In genomic region chr5:119097576-119098193, GRCm38 (mm10) we compare ENCODE assay signal across 8 mouse cellular contexts.
DNase-seq lines count a peak whose midpoint lies in the region; ATAC-seq and TF ChIP-seq lines count a peak whose summit lies in the region.

No protein-coding gene starts in this region.

- H3K4me3 ChIP-seq in heart, embryonic 12.5 days, result no peak overlapping the region
- H3K4me3 ChIP-seq in heart, adult 2 months, result no peak overlapping the region
- H3K4me3 ChIP-seq in hindbrain, embryonic 10.5 days, result peak overlapping the region; percentile 42
- H3K4me3 ChIP-seq in midbrain, embryonic 13.5 days (replicated peaks), result peak overlapping the region; percentile 22

- H3K27me3 ChIP-seq in heart, embryonic 12.5 days (replicated peaks), result peaks cover 38% of the 10 kb centered on the region
- no peaks in the 10 kb centered on the region for H3K27me3 ChIP-seq in heart, adult 2 months (ENCODE audit: control insufficient read depth, insufficient read depth, low read length)
- H3K27me3 ChIP-seq in hindbrain, embryonic 10.5 days (ENCODE audit: insufficient read depth, poor library complexity, severe bottlenecking), result peaks cover 46% of the 10 kb centered on the region
- 0 out of 2 replicates have a peak, but pooled peaks cover 11% of the 10 kb centered on the region for H3K27me3 ChIP-seq in midbrain, embryonic 13.5 days

- H3K4me1 ChIP-seq in heart, embryonic 12.5 days (replicated peaks), result no peaks in the 10 kb centered on the region
- H3K4me1 ChIP-seq in heart, adult 2 months (ENCODE audit: control insufficient read depth, insufficient read depth, low read length), result 0 out of 2 replicates have a peak, but pooled peaks cover 1% of the 10 kb centered on the region
- H3K4me1 ChIP-seq in hindbrain, embryonic 10.5 days (replicated peaks), result peaks cover 22% of the 10 kb centered on the region
- peaks cover 5% of the 10 kb centered on the region; the same call in 1 of the 2 replicates for H3K4me1 ChIP-seq in midbrain, embryonic 13.5 days (replicated peaks)

- H3K4me2 ChIP-seq in heart, embryonic 12.5 days, result peak overlapping the region; percentile 47
- H3K4me2 ChIP-seq in midbrain, embryonic 13.5 days (replicated peaks), result peak overlapping the region; percentile 52

- TF ChIP-seq POLR2A in heart, adult 2 months (IDR thresholded peaks at IDR 0.05; ENCODE audit: insufficient read depth, low read depth, low read length), result no peak

- ATAC-seq in heart, embryonic 12.5 days (ENCODE audit: insufficient number of reproducible peaks, low FRiP score), result no peak
- ATAC-seq in midbrain, embryonic 13.5 days, result peak; percentile 70; the same call in 1 of the 2 replicates

- H3K9ac ChIP-seq in heart, embryonic 12.5 days, result no peak overlapping the region
- H3K9ac ChIP-seq in heart, adult 2 months (ENCODE audit: low read depth, low read length), result no peak overlapping the region
- H3K9ac ChIP-seq in midbrain, embryonic 13.5 days (replicated peaks), result peak overlapping the region; percentile 46

- TF ChIP-seq CTCF in heart, adult 2 months (IDR thresholded peaks at IDR 0.05), result no peak

- no peaks in the 10 kb centered on the region for H3K9me3 ChIP-seq in heart, embryonic 12.5 days (replicated peaks)
- no peaks in the 10 kb centered on the region for H3K9me3 ChIP-seq in hindbrain, embryonic 10.5 days
- no peaks in the 10 kb centered on the region for H3K9me3 ChIP-seq in midbrain, embryonic 13.5 days

- DNase-seq in heart, adult 2 months, result no peak
- peak; percentile 69 for DNase-seq in ZHBTc4 (ENCODE audit: low read depth, low spot score)
- DNase-seq in hindbrain, embryonic 10.5 days (ENCODE audit: low spot score), result peak; percentile 21
- no peak for DNase-seq in gastrocnemius, postnatal 4 days (ENCODE audit: low spot score in 2 of 2)
- no peak for DNase-seq in Muller cell, postnatal 12 days (ENCODE audit: inconsistent ontology term)
- DNase-seq in layer of hippocampus, postnatal 25 days (ENCODE audit: extremely low spot score in 1 of 2, low spot score in 1 of 2), result no peak

- no peaks in the 10 kb centered on the region for H3K79me2 ChIP-seq in heart, adult 2 months (replicated peaks; ENCODE audit: control insufficient read depth, insufficient read depth, low read length)

- no peaks in the 10 kb centered on the region for H3K36me3 ChIP-seq in heart, embryonic 12.5 days
- H3K36me3 ChIP-seq in heart, adult 2 months (ENCODE audit: control insufficient read depth, insufficient read depth, low read length), result no peaks in the 10 kb centered on the region
- H3K36me3 ChIP-seq in hindbrain, embryonic 10.5 days, result no peaks in the 10 kb centered on the region
- no peaks in the 10 kb centered on the region for H3K36me3 ChIP-seq in midbrain, embryonic 13.5 days

- no peak for TF ChIP-seq EP300 in heart, adult 2 months (IDR thresholded peaks at IDR 0.05; ENCODE audit: insufficient read depth, low read depth, low read length)

- no peak overlapping the region for H3K27ac ChIP-seq in heart, embryonic 12.5 days (ENCODE audit: poor library complexity, severe bottlenecking)
- H3K27ac ChIP-seq in heart, adult 2 months, result no peak overlapping the region
- H3K27ac ChIP-seq in hindbrain, embryonic 10.5 days, result peak overlapping the region; percentile 69; the same call in 1 of the 2 replicates
- no peak overlapping the region for H3K27ac ChIP-seq in midbrain, embryonic 13.5 days

- 4% methylated on average over 17 of the region's 17 CpGs for WGBS in heart, embryonic 12.5 days
- WGBS in heart, adult 2 months, result 6% methylated on average over 17 of the region's 17 CpGs
- 5% methylated on average over 17 of the region's 17 CpGs for WGBS in hindbrain, embryonic 10.5 days
- 1% methylated on average over 17 of the region's 17 CpGs for WGBS in midbrain, embryonic 13.5 days

- intact Hi-C loops in heart, adult 2 months (cut with DNase I), result no loop called here

Comparison
In these comparisons a context has a peak if more than half of its experiments do, and no peak if none do; other contexts are left out.
1. H3K4me3 ChIP-seq: peak in hindbrain, embryonic 10.5 days (single experiment) and midbrain, embryonic 13.5 days (single experiment); none in heart, embryonic 12.5 days (single experiment) and heart, adult 2 months (single experiment).
2. DNase-seq: peak in ZHBTc4 (single experiment) and hindbrain, embryonic 10.5 days (single experiment); none in heart, adult 2 months (0 of 2), gastrocnemius, postnatal 4 days (0 of 2), Muller cell, postnatal 12 days (single experiment) and layer of hippocampus, postnatal 25 days (0 of 2).